Mouse (Mus musculus) embryonic fibroblast, embryonic 13.5 days (primary cell): ENCODE measurements at regions not wholly inside any gene's neighbourhood (a gene's known extent, or its start where the extent isn't known, plus 50 kb on each side); places are given as distances from the start of the nearest gene placed in this dataset.

Experiments used
- CTCF ChIP-seq: IDR thresholded peaks from 2 replicates; pipeline ENCODE4 v1.5.1; 2011; ENCODE audit warnings: mild to moderate bottlenecking, control low read depth, low read length, moderate library complexity, borderline replicate concordance; ENCODE audit not compliant: insufficient read depth
- POLR2A ChIP-seq: IDR thresholded peaks from 2 replicates; pipeline ENCODE4 v1.6.1; 2011; ENCODE audit warnings: low read depth, mild to moderate bottlenecking, control low read depth, low read length, moderate library complexity

DNA sequence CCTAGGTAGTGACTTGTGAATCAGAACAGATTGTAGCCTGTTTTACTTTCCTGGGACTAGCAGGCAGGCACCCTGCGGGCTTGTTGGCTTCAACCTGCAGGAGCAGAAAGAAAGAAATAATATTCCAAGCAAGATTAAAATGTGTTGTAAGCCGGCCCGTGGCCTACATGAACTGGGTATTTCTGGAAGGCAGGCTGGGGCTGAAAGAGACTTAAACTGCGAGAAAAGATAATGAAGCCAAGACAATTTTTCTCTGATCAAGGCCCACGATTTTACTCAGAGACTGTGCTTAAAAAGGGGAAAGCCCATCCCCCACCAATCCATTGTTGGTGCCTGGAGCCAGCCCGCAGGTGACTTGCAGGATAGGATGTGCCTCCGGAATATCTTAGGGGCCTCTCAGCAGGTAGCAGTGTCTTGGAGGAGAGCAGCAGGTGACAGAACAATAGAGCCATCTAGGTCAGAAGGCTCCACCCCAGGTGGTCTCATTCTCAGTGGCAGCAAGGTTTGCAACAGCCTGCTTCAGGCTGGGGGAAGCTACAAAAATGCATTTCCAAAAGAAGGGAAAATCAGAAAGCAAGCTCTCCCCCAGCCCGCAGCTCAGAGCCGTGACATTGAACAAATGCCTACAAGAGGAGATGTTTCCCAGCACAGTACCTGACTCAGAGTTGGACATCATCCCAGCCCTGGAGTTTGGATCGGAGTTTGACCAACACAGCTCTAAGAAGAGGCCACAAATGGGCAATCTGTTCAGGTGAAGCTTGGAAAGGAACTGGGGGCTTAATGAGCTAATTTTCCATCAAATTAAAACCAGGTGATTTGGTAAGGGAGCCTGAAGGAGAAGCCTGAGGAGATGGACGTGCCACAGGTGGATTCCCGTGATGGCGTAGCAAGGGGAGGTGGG is 121.4 kb upstream of the Slc1a3 start:
- TF ChIP-seq POLR2A = no peak
- no peak for TF ChIP-seq CTCF
